Mouse (Mus musculus): ENCODE results near the gene Dnah17. TPM values are rescaled to one million over a fixed set of nuclear protein-coding genes. Genes with fewer than 3 reads are reported as not detected.

The Dnah17 gene
- polyA plus RNA-seq (2012; rRNA removed) = under 0.01 and 0.01 TPM in 2 replicates

GRCm38 (mm10) chr11:118130534-118130933 is at the start of gene Dnah17:
Dnah17 (minus strand) TSS chr11:118130634.

GRCm38 (mm10) chr11:117986126-117987031 is 144.1 kb downstream of the Dnah17 start, which contains the start of gene Pgs1:
Pgs1 (plus strand) TSS chr11:117986292.

Other genes with a start within 250 kb of the Dnah17 start
- 23.7 and 36.0 TPM in 2 replicates for gene Socs3, start 160.6 kb downstream of the Dnah17 start, polyA plus RNA-seq (2012; rRNA removed)
- gene Pgs1, start 144.3 kb downstream of the Dnah17 start, polyA plus RNA-seq (2012; rRNA removed) = 27.7 and 42.9 TPM in 2 replicates
- 9.1 and 11.5 TPM in 2 replicates for gene Cyth1, start 118.0 kb upstream of the Dnah17 start, polyA plus RNA-seq (2012; rRNA removed)
- gene Usp36, start 159.6 kb upstream of the Dnah17 start, polyA plus RNA-seq (2012; rRNA removed) = 7.5 and 12.9 TPM in 2 replicates
- gene Cep295nl, start 211.9 kb upstream of the Dnah17 start, polyA plus RNA-seq (2012; rRNA removed) = not detected in 2 replicates
- 66.4 and 68.4 TPM in 2 replicates for gene Timp2, start 225.1 kb upstream of the Dnah17 start, polyA plus RNA-seq (2012; rRNA removed)

All from stomach, adult 2 months (tissue).